Comparison of ENCODE assay signal across 17 mouse cellular contexts in genomic region chrX:160584148-160584838, GRCm38 (mm10).
DNase-seq lines count a peak whose midpoint lies in the region; ATAC-seq and TF ChIP-seq lines count a peak whose summit lies in the region.
"Had no signal": no experiment of that assay in that cellular context is flagged by ENCODE, and none has a peak within 500 bp of the region (broad histone marks: within the 10 kb centered on the region; RNA-seq: fewer than 3 reads in every experiment).

No protein-coding gene starts in this region.

- WGBS in lung, postnatal 0 days, result 52% methylated on average over 4 of the region's 4 CpGs
- WGBS in midbrain, embryonic 10.5 days, result 93% methylated on average over 4 of the region's 4 CpGs
- WGBS in hindbrain, postnatal 0 days, result 86% methylated on average over 4 of the region's 4 CpGs

- no peak for TF ChIP-seq CTCF in lung, postnatal 0 days (IDR thresholded peaks at IDR 0.05)
- TF ChIP-seq CTCF in hindbrain, postnatal 0 days (IDR thresholded peaks at IDR 0.05; ENCODE audit: low read depth), result no peak

- DNase-seq in ES-CJ7 (ENCODE audit: low read depth, low spot score) (peak; percentile 2), R1 (ENCODE audit: low read depth, low spot score) (peak; percentile 13)
- peak; percentile 74 for DNase-seq in lung, postnatal 0 days (ENCODE audit: low spot score)
- DNase-seq in midbrain, embryonic 10.5 days (ENCODE audit: low spot score), result no peak
- DNase-seq in hindbrain, postnatal 0 days (ENCODE audit: low spot score), result no peak
- no peak for DNase-seq in layer of hippocampus, postnatal 36 days
- DNase-seq: adrenal gland, postnatal 25 days; cerebellum, adult 2 months; heart, adult 18-20 months had no signal

- peak; percentile 88 for ATAC-seq in lung, postnatal 0 days
- ATAC-seq in hindbrain, postnatal 0 days, result no peak
- ATAC-seq: activated CD4-positive, CD25-positive, alpha-beta regulatory T cell, adult 4 months had no signal

- H3K4me2 ChIP-seq in lung, postnatal 0 days (replicated peaks; ENCODE audit: low read depth, low read length), result no peak overlapping the region
- H3K4me2 ChIP-seq in myocyte (ENCODE audit: low read depth), result no peak overlapping the region
- H3K4me2 ChIP-seq in hindbrain, postnatal 0 days (ENCODE audit: low read depth, low read length), result no peak overlapping the region
- H3K4me2 ChIP-seq: embryonic facial prominence, embryonic 12.5 days; forebrain, embryonic 15.5 days; hindbrain, embryonic 14.5 days had no signal

- H3ac ChIP-seq in myocyte (ENCODE audit: control insufficient read depth, insufficient read length), result no peak overlapping the region

- H3K27me3 ChIP-seq in lung, postnatal 0 days (replicated peaks; ENCODE audit: insufficient read depth, low read length), result no peaks in the 10 kb centered on the region
- no peaks in the 10 kb centered on the region for H3K27me3 ChIP-seq in myocyte (ENCODE audit: control insufficient read depth, insufficient read depth, insufficient read length)
- H3K27me3 ChIP-seq in midbrain, embryonic 10.5 days (ENCODE audit: low read depth, poor library complexity, severe bottlenecking), result peaks cover 95% of the 10 kb centered on the region
- no peaks in the 10 kb centered on the region for H3K27me3 ChIP-seq in hindbrain, postnatal 0 days (ENCODE audit: insufficient read depth, low read length)
- H3K27me3 ChIP-seq: forebrain, embryonic 15.5 days had no signal

- no peaks in the 10 kb centered on the region for H3K9me3 ChIP-seq in lung, postnatal 0 days (ENCODE audit: low read length)
- no peaks in the 10 kb centered on the region for H3K9me3 ChIP-seq in midbrain, embryonic 10.5 days (replicated peaks)
- no peaks in the 10 kb centered on the region for H3K9me3 ChIP-seq in hindbrain, postnatal 0 days (ENCODE audit: low read length)
- H3K9me3 ChIP-seq: embryonic facial prominence, embryonic 12.5 days; forebrain, embryonic 15.5 days; G1E; heart, embryonic 10.5 days; hindbrain, embryonic 10.5 days had no signal

- H3K36me3 ChIP-seq in lung, postnatal 0 days (ENCODE audit: insufficient read depth, low read length), result no peaks in the 10 kb centered on the region
- H3K36me3 ChIP-seq in myocyte (ENCODE audit: control insufficient read depth, insufficient read depth), result no peaks in the 10 kb centered on the region
- peaks cover 9% of the 10 kb centered on the region for H3K36me3 ChIP-seq in midbrain, embryonic 10.5 days
- H3K36me3 ChIP-seq in hindbrain, postnatal 0 days (ENCODE audit: insufficient read depth, low read length), result no peaks in the 10 kb centered on the region
- H3K36me3 ChIP-seq: embryonic facial prominence, embryonic 12.5 days; forebrain, embryonic 15.5 days had no signal

- no peaks in the 10 kb centered on the region for H3K79me2 ChIP-seq in myocyte (ENCODE audit: control insufficient read depth, insufficient read depth)

- no peak overlapping the region for H3K4me3 ChIP-seq in lung, postnatal 0 days (ENCODE audit: low read depth, low read length)
- H3K4me3 ChIP-seq in myocyte, result no peak overlapping the region
- H3K4me3 ChIP-seq in midbrain, embryonic 10.5 days, result no peak overlapping the region
- no peak overlapping the region for H3K4me3 ChIP-seq in hindbrain, postnatal 0 days (ENCODE audit: low read length)
- H3K4me3 ChIP-seq: embryonic facial prominence, embryonic 12.5 days; forebrain, embryonic 15.5 days; heart, embryonic 10.5 days; hindbrain, embryonic 10.5 days had no signal

- no peak for TF ChIP-seq POLR2A in myocyte (IDR thresholded peaks at IDR 0.05; ENCODE audit: insufficient read length, low read depth)

- no peaks in the 10 kb centered on the region for H3K4me1 ChIP-seq in lung, postnatal 0 days (ENCODE audit: insufficient read depth, low read depth, low read length)
- no peaks in the 10 kb centered on the region for H3K4me1 ChIP-seq in midbrain, embryonic 10.5 days
- no peaks in the 10 kb centered on the region for H3K4me1 ChIP-seq in hindbrain, postnatal 0 days (ENCODE audit: insufficient read depth, low read length)
- H3K4me1 ChIP-seq: embryonic facial prominence, embryonic 12.5 days; hindbrain, embryonic 10.5 days had no signal

- TF ChIP-seq EP300 in lung, postnatal 0 days (IDR thresholded peaks at IDR 0.05), result peak; percentile 70; the same call in 1 of the 2 replicates

- H3K27ac ChIP-seq in lung, postnatal 0 days (ENCODE audit: low read length), result no peak overlapping the region; the same call in 1 of the 2 replicates
- H3K27ac ChIP-seq in midbrain, embryonic 10.5 days (replicated peaks), result no peak overlapping the region
- H3K27ac ChIP-seq in hindbrain, postnatal 0 days, result no peak overlapping the region
- H3K27ac ChIP-seq: embryonic facial prominence, embryonic 12.5 days; forebrain, embryonic 15.5 days; heart, embryonic 10.5 days; hindbrain, embryonic 10.5 days; hindbrain, embryonic 14.5 days had no signal

- no peak overlapping the region for H3K9ac ChIP-seq in lung, postnatal 0 days (replicated peaks; ENCODE audit: low read depth)
- no peak overlapping the region for H3K9ac ChIP-seq in hindbrain, postnatal 0 days (replicated peaks; ENCODE audit: low read length)
- H3K9ac ChIP-seq: embryonic facial prominence, embryonic 12.5 days; forebrain, embryonic 15.5 days; hindbrain, embryonic 14.5 days had no signal

TF ChIP-seq in myocyte, 11 proteins besides CTCF, POLR2A, EP300 and RAD21:
- TF ChIP-seq MYOG (IDR thresholded peaks at IDR 0.05; ENCODE audit: control insufficient read depth in 1 of 3, insufficient read depth in 1 of 3, insufficient read length in 2 of 3, low read depth in 2 of 3) (peak in 1 of 3 experiments; percentile 26), POLR2AphosphoS2 (IDR thresholded peaks at IDR 0.05; ENCODE audit: insufficient read length, low read depth) (no peak), MAX (IDR thresholded peaks at IDR 0.05; ENCODE audit: low read depth) (no peak), CEBPB (IDR thresholded peaks at IDR 0.05; ENCODE audit: insufficient read depth, poor library complexity, severe bottlenecking) (no peak), MYOD1 (IDR thresholded peaks at IDR 0.05; ENCODE audit: control insufficient read depth in 1 of 3, insufficient read length in 2 of 3, low read depth in 2 of 3) (peak in 2 of 3 experiments; percentile 54 to 57), TCF3 (IDR thresholded peaks at IDR 0.05; ENCODE audit: insufficient read length, low read depth) (no peak)

Comparison
In these comparisons a context has a peak if more than half of its experiments do, and no peak if none do; other contexts are left out.
1. DNase-seq: peak in ES-CJ7 (single experiment), R1 (single experiment) and lung, postnatal 0 days (single experiment); none in midbrain, embryonic 10.5 days (single experiment), hindbrain, postnatal 0 days (single experiment) and layer of hippocampus, postnatal 36 days (0 of 2).